Mouse (Mus musculus) CH12.LX (cell line): Measurements from ENCODE around the gene Dact3. TPM values are rescaled to one million over a fixed set of nuclear protein-coding genes. Genes with fewer than 3 reads are reported as not detected.

ENCODE experiments used
- DNase-seq: peaks from one replicate; pipeline ENCODE4 v3.0.0-alpha.2; 2013; ENCODE audit errors: extremely low read depth
- H3K27ac ChIP-seq: 2 replicates; pipeline ENCODE4 v1.5.1; 2012; ENCODE audit warnings: low read depth, mild to moderate bottlenecking, control low read depth, moderate library complexity; ENCODE audit not compliant: insufficient read depth
- H3K27me3 ChIP-seq: replicated peaks from 2 replicates; pipeline ENCODE3; 2012; ENCODE audit warnings: inconsistent platforms
- H3K36me3 ChIP-seq, 2 experiments: replicated peaks in 1 of 2; 2 replicates each; pipeline versions ENCODE3 to v1.6.1; 2012; ENCODE audit warnings: inconsistent platforms in 1 of 2, low read length in 1 of 2, mild to moderate bottlenecking in 1 of 2, mixed read lengths in 1 of 2, moderate library complexity in 1 of 2; ENCODE audit not compliant: control insufficient read depth in 1 of 2, insufficient read depth in 1 of 2
- H3K4me1 ChIP-seq, 2 experiments: 2 replicates each; pipeline ENCODE4 v1.6.1; 2012; ENCODE audit warnings: inconsistent platforms in 1 of 2, moderate library complexity in 1 of 2; ENCODE audit not compliant: insufficient read depth in 2 of 2, control insufficient read depth in 1 of 2
- H3K4me2 ChIP-seq: 2 replicates; pipeline ENCODE4 v1.6.1; 2012; ENCODE audit warnings: low read depth, mild to moderate bottlenecking, control low read depth; ENCODE audit not compliant: poor library complexity, insufficient read depth, severe bottlenecking
- H3K4me3 ChIP-seq, 3 experiments: fragments of 150-350 bp in 1 of 3; sonication (generic) in 1 of 3; replicated peaks in 1 of 3; 2 replicates each; pipeline versions ENCODE3 to v1.5.1; 2011 to 2012; ENCODE audit warnings: low read depth in 2 of 3, low read length in 2 of 3, mild to moderate bottlenecking in 2 of 3, moderate library complexity in 2 of 3, control low read depth in 1 of 3, improper control_type of control experiment in 1 of 3, inconsistent platforms in 1 of 3, mixed read lengths in 1 of 3; ENCODE audit not compliant: poor library complexity in 1 of 3
- H3K79me2 ChIP-seq: replicated peaks from 2 replicates; pipeline ENCODE4 v1.6.1; 2012; ENCODE audit warnings: mild to moderate bottlenecking, moderate library complexity; ENCODE audit not compliant: control insufficient read depth, poor library complexity, insufficient read depth, severe bottlenecking; ENCODE audit errors: extremely low read depth
- H3K9ac ChIP-seq: 2 replicates; pipeline ENCODE4 v1.6.1; 2012; ENCODE audit warnings: low read depth, mild to moderate bottlenecking, control low read depth, moderate library complexity; ENCODE audit not compliant: insufficient read depth
- H3K9me3 ChIP-seq: replicated peaks from 2 replicates; pipeline ENCODE3; 2012; ENCODE audit warnings: low read length, inconsistent platforms, mixed read lengths
- BHLHE40 ChIP-seq: IDR thresholded peaks from 2 replicates; pipeline ENCODE4 v1.6.1; 2011; ENCODE audit warnings: mild to moderate bottlenecking, low read depth, low read length, improper control_type of control experiment
- CHD2 ChIP-seq: IDR thresholded peaks from 2 replicates; pipeline ENCODE4 v1.6.1; 2011; ENCODE audit warnings: low read length, improper control_type of control experiment
- CTCF ChIP-seq, 2 experiments: IDR thresholded peaks in 1 of 2; conservative IDR thresholded peaks in 1 of 2; 2 replicates each; pipeline ENCODE4 v1.5.1; 2011 to 2012; ENCODE audit warnings: low read depth in 2 of 2, low read length in 2 of 2, improper control_type of control experiment in 1 of 2, inconsistent platforms in 1 of 2, mild to moderate bottlenecking in 1 of 2, moderate library complexity in 1 of 2
- E2F4 ChIP-seq: IDR thresholded peaks from 2 replicates; pipeline ENCODE4 v1.6.1; 2011; ENCODE audit warnings: low read depth, low read length, improper control_type of control experiment; ENCODE audit not compliant: insufficient replicate concordance
- ELF1 ChIP-seq: IDR thresholded peaks from 2 replicates; pipeline ENCODE4 v1.6.1; 2014; ENCODE audit warnings: low read depth, mild to moderate bottlenecking, inconsistent platforms, low read length, improper control_type of control experiment
- ETS1 ChIP-seq: conservative IDR thresholded peaks from 2 replicates; pipeline ENCODE4 v1.6.1; 2012; ENCODE audit warnings: low read depth, mild to moderate bottlenecking, inconsistent platforms, low read length, improper control_type of control experiment, moderate library complexity
- HCFC1 ChIP-seq: IDR thresholded peaks from 2 replicates; pipeline ENCODE4 v1.6.1; 2012; ENCODE audit warnings: low read depth, mild to moderate bottlenecking, inconsistent platforms, low read length, improper control_type of control experiment
- KAT2A ChIP-seq: IDR thresholded peaks from 2 replicates; pipeline ENCODE4 v1.6.1; 2012; ENCODE audit warnings: low read length, improper control_type of control experiment, inconsistent platforms; ENCODE audit not compliant: insufficient replicate concordance
- MAZ ChIP-seq: IDR thresholded peaks from 2 replicates; pipeline ENCODE4 v1.6.1; 2012; ENCODE audit warnings: low read depth, mild to moderate bottlenecking, inconsistent platforms, low read length, improper control_type of control experiment, moderate library complexity
- MYC ChIP-seq: IDR thresholded peaks from 2 replicates; pipeline ENCODE4 v1.6.1; 2011; ENCODE audit warnings: low read depth, mild to moderate bottlenecking, improper control_type of control experiment, low read length
- PAX5 ChIP-seq: IDR thresholded peaks from 2 replicates; pipeline ENCODE4 v1.6.1; 2012; ENCODE audit warnings: low read length, inconsistent platforms, mixed read lengths
- POLR2A ChIP-seq: IDR thresholded peaks from 2 replicates; pipeline ENCODE4 v1.6.1; 2011; ENCODE audit warnings: low read depth, mild to moderate bottlenecking, improper control_type of control experiment, low read length
- ZC3H11A ChIP-seq: IDR thresholded peaks from 2 replicates; pipeline ENCODE4 v1.6.1; 2012; ENCODE audit warnings: low read depth, mild to moderate bottlenecking, inconsistent platforms, low read length, improper control_type of control experiment
- ZKSCAN1 ChIP-seq: IDR thresholded peaks from 2 replicates; pipeline ENCODE4 v1.6.1; 2012; ENCODE audit warnings: low read depth, inconsistent platforms, low read length, improper control_type of control experiment, borderline replicate concordance
- ZMIZ1 ChIP-seq: IDR thresholded peaks from 2 replicates; pipeline ENCODE4 v1.6.1; 2012; ENCODE audit warnings: low read depth, mild to moderate bottlenecking, inconsistent platforms, low read length, improper control_type of control experiment
- dilution Hi-C: fragments of 300-500 bp; cut with MboI; formaldehyde crosslinking; loops from 2 replicates; pipeline ENCODE4 v1.14.3; 2020; ENCODE audit warnings: low sequenced_read_pairs; ENCODE audit not compliant: extremely low pct_unique_long_range_greater_than_20kb, extremely low pct_ligation_motif_present
- in situ Hi-C: fragments of 300-500 bp; cut with MboI; formaldehyde crosslinking; loops from 3 replicates; pipeline ENCODE4 v1.14.3; 2019; ENCODE audit warnings: low sequenced_read_pairs, low pct_ligation_motif_present, low pct_unique_long_range_greater_than_20kb, mixed read lengths
- polyA plus RNA-seq: library from polyadenylated mRNA; unstranded; fragments of >175 nt; gene quantifications from 2 replicates; pipeline ENCODE4 v1.2.1, GENCODE M21; 2012; ENCODE audit warnings: low read depth; ENCODE audit not compliant: insufficient read length
- total RNA-seq, 2 experiments: library from RNA; depleted of rRNA; stranded (reverse); fragments of 300-350 nt in 1 of 2; fragments of >200 nt in 1 of 2; gene quantifications; 2 replicates each; pipeline ENCODE4 v1.2.3; 2012 to 2014

The Dact3 gene
- total and polyA plus RNA-seq, 3 experiments = 3.5 to 12.0 (median 5.1) TPM

DNA sequence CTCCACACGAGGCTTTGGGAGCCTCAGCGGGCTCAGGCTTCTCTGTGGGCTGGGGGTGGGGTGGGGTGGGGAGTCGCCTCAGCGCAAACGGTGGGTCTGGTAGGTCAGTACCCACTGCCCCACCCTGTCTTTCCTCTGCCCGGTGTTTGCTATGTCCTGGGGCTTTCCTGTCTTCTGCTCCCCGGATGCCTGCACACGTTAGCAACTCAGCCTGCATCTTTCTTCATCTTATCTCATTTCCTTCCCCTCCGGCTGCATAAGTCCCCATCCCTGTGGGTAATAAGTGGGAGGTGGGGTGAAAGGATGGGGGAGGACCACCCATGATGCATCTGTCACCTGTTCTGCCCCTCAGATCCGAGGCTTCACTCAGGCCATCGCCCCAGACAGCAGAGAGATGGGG, 33.2 kb downstream of the Dact3 start:
- Histone ChIP-seq H3K4me2 (peak overlapping the region; percentile 42), H3K79me2 (no peaks in the 10 kb centered on the region), H3K9me3 (no peaks in the 10 kb centered on the region)
- no peak for DNase-seq
- TF ChIP-seq CHD2 = no peak
- no peak for TF ChIP-seq MAZ
- TF ChIP-seq PAX5 = no peak
- TF ChIP-seq POLR2A = no peak
- TF ChIP-seq ZKSCAN1 = no peak
- no peak for TF ChIP-seq ETS1
- TF ChIP-seq ZMIZ1 = no peak
- no peak for TF ChIP-seq KAT2A
- TF ChIP-seq CTCF (conservative IDR thresholded peaks at IDR 0.05 in 1 of 2, IDR thresholded peaks at IDR 0.05 in 1 of 2; ENCODE audit: low read depth in 2 of 2, low read length in 2 of 2) = no peak
- no peak for TF ChIP-seq ZC3H11A
- no peak for TF ChIP-seq E2F4
- no peak for TF ChIP-seq HCFC1
- no peak for TF ChIP-seq ELF1
- TF ChIP-seq, all 38 proteins: peak for 0
- in situ Hi-C loops = loop anchor here (5.0 kb wide), 2 partner anchors 36 to 91 kb away; partner anchors contain the start of genes Fkrp and Strn4
- peaks cover 44 to 70% of the 10 kb centered on the region in 2 experiments for H3K4me1 ChIP-seq
- peak overlapping the region; percentile 42; the same call in 1 of the 2 replicates for H3K9ac ChIP-seq
- no peak overlapping the region for H3K27ac ChIP-seq
- H3K4me3 ChIP-seq = peak overlapping the region in 2 of 3 experiments; percentile 52 to 63
- H3K36me3 ChIP-seq = peaks cover 3 to 39% of the 10 kb centered on the region in 2 experiments
- dilution Hi-C loops = no loop called here
- H3K27me3 ChIP-seq = no peaks in the 10 kb centered on the region

- Histone ChIP-seq H3K27ac (no peak overlapping the region), H3K79me2 (no peaks in the 10 kb centered on the region), H3K4me2 (no peak overlapping the region), H3K4me3 (peak overlapping the region in 1 of 3 experiments; percentile 63), H3K9ac (no peak overlapping the region), H3K4me1 (peaks cover 39 to 69% of the 10 kb centered on the region in 2 experiments), H3K27me3 (no peaks in the 10 kb centered on the region)
- dilution Hi-C loops = no loop called here
- TF ChIP-seq BHLHE40 (no peak), ZMIZ1 (no peak), MYC (no peak)
- TF ChIP-seq, all 38 proteins: peak for 0
- in situ Hi-C loops = loop anchor here (5.0 kb wide), 2 partner anchors 37 to 92 kb away; partner anchors contain the start of genes Fkrp and Strn4
- no peak for DNase-seq
- Histone ChIP-seq H3K9me3 (no peaks in the 10 kb centered on the region), H3K36me3 (peaks cover 3 to 43% of the 10 kb centered on the region in 2 experiments)
Observed at GRCm38 (mm10) chr7:16908859-16909258, 33.7 kb downstream of the Dact3 start.
